ENCODE assay signal across 31 mouse cellular contexts in genomic region chr2:17989115-17989514, GRCm38 (mm10). TPM values are rescaled to one million over a fixed set of nuclear protein-coding genes. Genes with fewer than 3 reads are reported as not detected.
A peak's percentile ranks its signal among the peaks of the same experiment; 100 is the strongest.
DNase-seq lines count a peak whose midpoint lies in the region; ATAC-seq and TF ChIP-seq lines count a peak whose summit lies in the region.
"Had no signal": no experiment of that assay in that cellular context is flagged by ENCODE, and none has a peak within 500 bp of the region (broad histone marks: within the 10 kb centered on the region; RNA-seq: fewer than 3 reads in every experiment).

No protein-coding gene starts in this region.

- H3K9ac ChIP-seq in CH12.LX (ENCODE audit: insufficient read depth, low read depth) = no peak overlapping the region
- H3K9ac ChIP-seq in ES-Bruce4 (ENCODE audit: low read depth, poor library complexity, severe bottlenecking) = no peak overlapping the region
- no peak overlapping the region for H3K9ac ChIP-seq in ES-E14 (ENCODE audit: insufficient read depth, low read depth, low read length, poor library complexity, severe bottlenecking)
- no peak overlapping the region for H3K9ac ChIP-seq in hindbrain, embryonic 16.5 days (ENCODE audit: low read depth, low read length)
- H3K9ac ChIP-seq: embryonic facial prominence, embryonic 13.5 days; embryonic facial prominence, embryonic 15.5 days; forebrain, embryonic 12.5 days had no signal

- TF ChIP-seq CTCF in CH12.LX (conservative IDR thresholded peaks at IDR 0.05 in 1 of 2, IDR thresholded peaks at IDR 0.05 in 1 of 2; ENCODE audit: low read depth in 2 of 2, low read length in 2 of 2) (no peak), ES-Bruce4 (IDR thresholded peaks at IDR 0.05; ENCODE audit: low read depth, low read length) (no peak)

- in situ Hi-C loops in CH12.LX (cut with MboI; ENCODE audit: low pct_ligation_motif_present, low pct_unique_long_range_greater_than_20kb, low sequenced_read_pairs) = no loop called here
- in situ Hi-C loops in ES-E14 (cut with MboI; ENCODE audit: low sequenced_read_pairs in 2 of 2, unreplicated experiment in 2 of 2) = no loop called here

- H3K4me3 ChIP-seq in CH12.LX (replicated peaks in 1 of 3; ENCODE audit: low read depth in 2 of 3, low read length in 2 of 3, poor library complexity in 1 of 3) = no peak overlapping the region
- H3K4me3 ChIP-seq in ES-Bruce4 (ENCODE audit: low read depth, low read length) = no peak overlapping the region
- H3K4me3 ChIP-seq in ES-E14 (ENCODE audit: insufficient read depth in 1 of 2, low read depth in 1 of 2, low read length in 2 of 2, poor library complexity in 1 of 2, severe bottlenecking in 1 of 2) = no peak overlapping the region
- no peak overlapping the region for H3K4me3 ChIP-seq in hindbrain, embryonic 16.5 days (ENCODE audit: low read length)
- H3K4me3 ChIP-seq: embryonic facial prominence, embryonic 13.5 days; embryonic facial prominence, embryonic 15.5 days; erythroblast, embryonic 14.5 days; forebrain, embryonic 10.5 days; forebrain, embryonic 12.5 days had no signal

- TF ChIP-seq POLR2A in CH12.LX (IDR thresholded peaks at IDR 0.05; ENCODE audit: low read depth, low read length) (no peak), ES-Bruce4 (IDR thresholded peaks at IDR 0.05; ENCODE audit: insufficient read depth, low read length) (no peak)

- TF ChIP-seq EP300 in CH12.LX (IDR thresholded peaks at IDR 0.05; ENCODE audit: low read length) (no peak), ES-Bruce4 (IDR thresholded peaks at IDR 0.05; ENCODE audit: insufficient read depth, low read depth, low read length) (peak; percentile 86)

- WGBS in hindbrain, embryonic 16.5 days = 45% methylated on average over 3 of the region's 3 CpGs

- H3K4me1 ChIP-seq in CH12.LX (ENCODE audit: control insufficient read depth in 1 of 2, insufficient read depth in 2 of 2) = peaks cover 0 to 11% of the 10 kb centered on the region in 2 experiments; a peak in 2 of 4 replicates
- peaks cover 4% of the 10 kb centered on the region for H3K4me1 ChIP-seq in ES-Bruce4 (ENCODE audit: control insufficient read depth, insufficient read depth, low read length)
- peaks cover 7 to 14% of the 10 kb centered on the region in 2 experiments for H3K4me1 ChIP-seq in ES-E14 (ENCODE audit: control insufficient read depth in 2 of 2, insufficient read depth in 2 of 2, low read length in 2 of 2, poor library complexity in 1 of 2)
- H3K4me1 ChIP-seq in hindbrain, embryonic 16.5 days (ENCODE audit: control insufficient read depth, insufficient read depth, low read depth, low read length) = no peaks in the 10 kb centered on the region
- H3K4me1 ChIP-seq: embryonic facial prominence, embryonic 13.5 days; embryonic facial prominence, embryonic 15.5 days; forebrain, embryonic 10.5 days; forebrain, embryonic 12.5 days had no signal

- no peak overlapping the region for H3K4me2 ChIP-seq in CH12.LX (ENCODE audit: insufficient read depth, low read depth, poor library complexity, severe bottlenecking)
- H3K4me2 ChIP-seq in hindbrain, embryonic 16.5 days (ENCODE audit: low read length) = no peak overlapping the region
- H3K4me2 ChIP-seq: embryonic facial prominence, embryonic 13.5 days; embryonic facial prominence, embryonic 15.5 days; forebrain, embryonic 12.5 days had no signal

- no peak for ATAC-seq in hindbrain, embryonic 16.5 days
- ATAC-seq: activated CD4-positive, CD25-positive, alpha-beta regulatory T cell, adult 4 months; forebrain, embryonic 14.5 days; forebrain, embryonic 16.5 days had no signal

- DNase-seq in CH12.LX (ENCODE audit: extremely low read depth) (no peak), ES-E14 (ENCODE audit: low read depth, low spot score) (peak; percentile 85), WW6 (ENCODE audit: low read depth, low spot score) (peak; percentile 73)
- DNase-seq in thymus, postnatal 25 days = no peak
- no peak for DNase-seq in spleen, adult 18-20 months
- no peak for DNase-seq in natural killer cell, adult 2 months (ENCODE audit: low spot score in 2 of 2)
- DNase-seq: adrenal gland, adult 8-10 months; adrenal gland, postnatal 14 days; adrenal gland, postnatal 36 days; cerebellum, adult 18-20 months; cerebellum, adult 8-10 months; cerebellum, adult 9-11 months; cerebellum, postnatal 14 days; cerebellum, postnatal 36 days; embryo, embryonic 11 days had no signal

- no peaks in the 10 kb centered on the region for H3K79me2 ChIP-seq in CH12.LX (replicated peaks; ENCODE audit: control insufficient read depth, extremely low read depth, insufficient read depth, poor library complexity, severe bottlenecking)

- dilution Hi-C loops in CH12.LX (cut with MboI; ENCODE audit: extremely low pct_ligation_motif_present, extremely low pct_unique_long_range_greater_than_20kb, low sequenced_read_pairs) = no loop called here

- H3K27me3 ChIP-seq in CH12.LX (replicated peaks) = no peaks in the 10 kb centered on the region
- no peaks in the 10 kb centered on the region for H3K27me3 ChIP-seq in ES-Bruce4 (ENCODE audit: control insufficient read depth, insufficient read depth, low read length, poor library complexity, severe bottlenecking)
- no peaks in the 10 kb centered on the region for H3K27me3 ChIP-seq in hindbrain, embryonic 16.5 days (replicated peaks; ENCODE audit: control insufficient read depth, insufficient read depth, low read length)
- H3K27me3 ChIP-seq: embryonic facial prominence, embryonic 13.5 days; embryonic facial prominence, embryonic 15.5 days; forebrain, embryonic 12.5 days had no signal

- H3K27ac ChIP-seq in CH12.LX (ENCODE audit: insufficient read depth, low read depth) = no peak overlapping the region
- peak overlapping the region; percentile 98 for H3K27ac ChIP-seq in ES-Bruce4 (ENCODE audit: insufficient read depth, low read length)
- peak overlapping the region; percentile 92 for H3K27ac ChIP-seq in ES-E14 (ENCODE audit: insufficient read depth, low read depth, low read length, poor library complexity, severe bottlenecking)
- H3K27ac ChIP-seq in hindbrain, embryonic 16.5 days (ENCODE audit: low read depth, low read length) = no peak overlapping the region
- H3K27ac ChIP-seq: embryonic facial prominence, embryonic 13.5 days; embryonic facial prominence, embryonic 15.5 days; forebrain, embryonic 10.5 days; forebrain, embryonic 12.5 days had no signal

- H3K9me3 ChIP-seq in CH12.LX (replicated peaks; ENCODE audit: low read length) (peaks cover 2% of the 10 kb centered on the region), ES-Bruce4 (replicated peaks; ENCODE audit: control insufficient read depth, insufficient read depth, low read length, poor library complexity, severe bottlenecking) (peaks cover 41% of the 10 kb centered on the region), ES-E14 (ENCODE audit: control insufficient read depth, insufficient read depth, low read depth, low read length) (peaks cover 12% of the 10 kb centered on the region)
- no peaks in the 10 kb centered on the region for H3K9me3 ChIP-seq in hindbrain, embryonic 16.5 days (ENCODE audit: control insufficient read depth, low read length)
- H3K9me3 ChIP-seq: embryonic facial prominence, embryonic 13.5 days; embryonic facial prominence, embryonic 15.5 days; forebrain, embryonic 10.5 days had no signal

- no peak for TF ChIP-seq RAD21 in CH12.LX (IDR thresholded peaks at IDR 0.05; ENCODE audit: low read depth, low read length)

- H3K36me3 ChIP-seq in CH12.LX (replicated peaks in 1 of 2; ENCODE audit: control insufficient read depth in 1 of 2, insufficient read depth in 1 of 2, low read length in 1 of 2) (no peaks in the 10 kb centered on the region), ES-Bruce4 (ENCODE audit: control insufficient read depth, insufficient read depth, low read length, poor library complexity, severe bottlenecking) (peaks cover 7% of the 10 kb centered on the region), ES-E14 (ENCODE audit: control insufficient read depth, insufficient read depth, low read length, poor library complexity, severe bottlenecking) (peaks cover 2% of the 10 kb centered on the region; the same call in 1 of the 2 replicates)
- no peaks in the 10 kb centered on the region for H3K36me3 ChIP-seq in hindbrain, embryonic 16.5 days (ENCODE audit: control insufficient read depth, insufficient read depth, low read length)
- H3K36me3 ChIP-seq: embryonic facial prominence, embryonic 13.5 days; embryonic facial prominence, embryonic 15.5 days; forebrain, embryonic 10.5 days; forebrain, embryonic 12.5 days had no signal

TF ChIP-seq in CH12.LX, 34 proteins besides CTCF, POLR2A, EP300 and RAD21 (continues in another document):
- TF ChIP-seq GABPA (IDR thresholded peaks at IDR 0.05; ENCODE audit: insufficient replicate concordance, low read depth, low read length) (no peak), MEF2A (IDR thresholded peaks at IDR 0.05; ENCODE audit: borderline replicate concordance, low read depth, low read length) (no peak), ZNF384 (IDR thresholded peaks at IDR 0.05; ENCODE audit: low read depth, low read length) (peak; percentile 40; the same call in 1 of the 2 replicates)

TF ChIP-seq in ES-E14, 5 proteins besides CTCF, POLR2A, EP300 and RAD21 (continues in another document):
- TF ChIP-seq ZC3H11A (IDR thresholded peaks at IDR 0.05; ENCODE audit: borderline replicate concordance, low read depth, low read length) (no peak), ZNF384 (IDR thresholded peaks at IDR 0.05; ENCODE audit: low read depth, low read length) (peak; percentile 99), MAFK (IDR thresholded peaks at IDR 0.05; ENCODE audit: insufficient read depth, low read depth, low read length) (no peak)

RNA-seq across cellular contexts. Expression of gene H2al2a, which starts 7.6 kb away (rescaled TPM):
- not detected in 2 replicates for total RNA-seq in CH12.LX (2012; rRNA removed)
- total RNA-seq in CH12.LX (2014; rRNA removed) = not detected in 2 replicates
- polyA plus RNA-seq in CH12.LX (2012; ENCODE audit: insufficient read length, low read depth) = not detected in 2 replicates
- polyA plus RNA-seq in ES-Bruce4 (2011; ENCODE audit: insufficient read depth, insufficient read length, low read depth, missing spikeins) = not detected in 2 replicates
- not detected in 2 replicates for total RNA-seq in ES-E14 (2012; rRNA removed)
- not detected in 2 replicates for polyA plus RNA-seq in hindbrain, embryonic 16.5 days (2015; fragmentation: Nextera tagmentation; extraction: Ambion mirVana)
- total RNA-seq: adrenal gland, adult 18-20 months; adrenal gland, adult 8-10 months; adrenal gland, postnatal 14 days; adrenal gland, postnatal 36 days; common myeloid progenitor, adult 5-6 weeks; MEL had no signal
- polyA plus RNA-seq: activated CD4-positive, CD25-positive, alpha-beta regulatory T cell, adult 4 months; C2C12; embryonic facial prominence, embryonic 11.5 days; embryonic facial prominence, embryonic 13.5 days; embryonic facial prominence, embryonic 15.5 days; erythroblast, embryonic 14.5 days; forebrain, embryonic 10.5 days; forebrain, embryonic 12.5 days; forebrain, embryonic 14.5 days; forebrain, embryonic 16.5 days; frontal cortex, adult 2 months had no signal

RNA-seq across cellular contexts. Expression of gene A930004D18Rik, which starts 48.4 kb away (rescaled TPM):
- total RNA-seq in CH12.LX (2012; rRNA removed) (0.67 and 0.72 TPM in 2 replicates), CH12.LX (2014; rRNA removed) (0.15 and 0.22 TPM in 2 replicates), ES-E14 (2012; rRNA removed) (1.9 and 6.2 TPM in 2 replicates)
- polyA plus RNA-seq in CH12.LX (2012; ENCODE audit: insufficient read length, low read depth) (1.7 and 2.0 TPM in 2 replicates), ES-Bruce4 (2011; ENCODE audit: insufficient read depth, insufficient read length, low read depth, missing spikeins) (0.31 and 0.67 TPM in 2 replicates)
- 6.1 and 8.2 TPM in 2 replicates for polyA plus RNA-seq in hindbrain, embryonic 16.5 days (2015; fragmentation: Nextera tagmentation; extraction: Ambion mirVana)
- polyA plus RNA-seq: erythroblast, embryonic 14.5 days had no signal

RNA-seq across cellular contexts. Expression of gene Skida1, which starts 59.7 kb away (rescaled TPM):
- total RNA-seq in CH12.LX (2012; rRNA removed) = 0.85 and 1.3 TPM in 2 replicates
- 0.35 and 0.59 TPM in 2 replicates for total RNA-seq in CH12.LX (2014; rRNA removed)
- 0.26 and 0.36 TPM in 2 replicates for polyA plus RNA-seq in CH12.LX (2012; ENCODE audit: insufficient read length, low read depth)
- polyA plus RNA-seq in ES-Bruce4 (2011; ENCODE audit: insufficient read depth, insufficient read length, low read depth, missing spikeins) = 0.15 and 0.79 TPM in 2 replicates
- 0.63 and 2.6 TPM in 2 replicates for total RNA-seq in ES-E14 (2012; rRNA removed)
- 4.4 and 5.8 TPM in 2 replicates for polyA plus RNA-seq in hindbrain, embryonic 16.5 days (2015; fragmentation: Nextera tagmentation; extraction: Ambion mirVana)
- total RNA-seq: common myeloid progenitor, adult 5-6 weeks had no signal
- polyA plus RNA-seq: erythroblast, embryonic 14.5 days had no signal

Comparison
In these comparisons a context has a peak if more than half of its experiments do, and no peak if none do; other contexts are left out.
1. DNase-seq: peak in ES-E14 (single experiment) and WW6 (single experiment); none in CH12.LX (single experiment), thymus, postnatal 25 days (single experiment), spleen, adult 18-20 months (0 of 2) and natural killer cell, adult 2 months (0 of 2).
2. H3K27ac ChIP-seq: peak in ES-Bruce4 (single experiment) and ES-E14 (single experiment); none in CH12.LX (single experiment) and hindbrain, embryonic 16.5 days (single experiment).